Comparison of ENCODE assay signal across 8 mouse cellular contexts in the genomic region with DNA sequence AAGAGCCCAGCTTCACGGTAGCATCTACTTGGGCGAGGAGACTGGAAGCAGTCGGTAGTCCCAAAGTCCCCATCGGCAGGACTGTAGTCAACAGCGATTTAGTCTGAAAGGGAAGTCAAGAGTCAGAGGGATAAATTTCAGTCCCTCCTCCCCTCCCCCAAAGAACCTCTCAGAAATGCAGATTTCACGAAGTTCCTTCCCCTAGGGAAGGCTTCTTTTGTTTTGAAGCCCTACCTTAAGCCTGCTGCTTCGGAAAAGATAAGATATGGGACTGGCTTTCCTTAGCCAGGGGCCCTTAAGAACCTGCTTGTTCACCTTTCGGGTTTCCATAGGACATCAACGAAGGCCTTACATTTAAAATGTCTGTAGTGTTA. TPM values are rescaled to one million over a fixed set of nuclear protein-coding genes. Genes with fewer than 3 reads are reported as not detected.
DNase-seq lines count a peak whose midpoint lies in the region; ATAC-seq and TF ChIP-seq lines count a peak whose summit lies in the region.

No protein-coding gene starts in this region.

- TF ChIP-seq CTCF in lung, embryonic 14.5 days (IDR thresholded peaks at IDR 0.05; ENCODE audit: low read depth): no peak
- TF ChIP-seq CTCF in embryonic fibroblast, embryonic 13.5 days (IDR thresholded peaks at IDR 0.05; ENCODE audit: borderline replicate concordance, insufficient read depth, low read length): no peak
- TF ChIP-seq CTCF in small intestine, adult 2 months (IDR thresholded peaks at IDR 0.05; ENCODE audit: extremely low read depth, insufficient read length, insufficient replicate concordance, low read depth, low read length): no peak

- no peak for DNase-seq in lung, embryonic 14.5 days
- no peak for DNase-seq in lung, postnatal 4 days
- no peak for DNase-seq in adrenal gland, postnatal 4 days (ENCODE audit: low spot score in 2 of 2)
- DNase-seq in frontal cortex, postnatal 36 days (ENCODE audit: low spot score in 2 of 2): no peak

- H3K27ac ChIP-seq in lung, embryonic 14.5 days (ENCODE audit: low read depth): no peak overlapping the region
- H3K27ac ChIP-seq in embryonic fibroblast, embryonic 13.5 days (ENCODE audit: insufficient read depth, low read length): no peak overlapping the region
- no peak overlapping the region for H3K27ac ChIP-seq in limb, embryonic 12.5 days
- no peak overlapping the region for H3K27ac ChIP-seq in small intestine, adult 2 months (ENCODE audit: insufficient read depth, low read depth, low read length)

- H3K4me2 ChIP-seq in lung, embryonic 14.5 days: peak overlapping the region; percentile 99
- peak overlapping the region; percentile 99 for H3K4me2 ChIP-seq in limb, embryonic 12.5 days

- TF ChIP-seq POLR2A in embryonic fibroblast, embryonic 13.5 days (IDR thresholded peaks at IDR 0.05; ENCODE audit: low read depth, low read length): 0 out of 2 replicates have a peak, but pooled peaks have one; percentile 6
- TF ChIP-seq POLR2A in small intestine, adult 2 months (IDR thresholded peaks at IDR 0.05; ENCODE audit: low read depth, low read length): no peak

- 17% methylated on average over 9 of the region's 9 CpGs for WGBS in lung, embryonic 14.5 days
- WGBS in limb, embryonic 12.5 days: 19% methylated on average over 9 of the region's 9 CpGs
- 18% methylated on average over 9 of the region's 9 CpGs for WGBS in small intestine, adult 2 months

- H3K4me3 ChIP-seq in lung, embryonic 14.5 days (ENCODE audit: low read depth, low read length): peak overlapping the region; percentile 83
- H3K4me3 ChIP-seq in embryonic fibroblast, embryonic 13.5 days (ENCODE audit: insufficient read depth, low read length): peak overlapping the region; percentile 76
- peak overlapping the region; percentile 80 for H3K4me3 ChIP-seq in limb, embryonic 12.5 days (replicated peaks)
- peak overlapping the region; percentile 79 for H3K4me3 ChIP-seq in small intestine, adult 2 months (ENCODE audit: low read depth, low read length)

- H3K4me1 ChIP-seq in lung, embryonic 14.5 days (ENCODE audit: insufficient read depth): peaks cover 5% of the 10 kb centered on the region; the same call in 1 of the 2 replicates
- H3K4me1 ChIP-seq in embryonic fibroblast, embryonic 13.5 days (ENCODE audit: control insufficient read depth, insufficient read depth, low read length): no peaks in the 10 kb centered on the region
- H3K4me1 ChIP-seq in limb, embryonic 12.5 days (replicated peaks): peaks cover 7% of the 10 kb centered on the region
- no peaks in the 10 kb centered on the region for H3K4me1 ChIP-seq in small intestine, adult 2 months (ENCODE audit: control insufficient read depth, insufficient read depth, insufficient read length, low read length)

- no peaks in the 10 kb centered on the region for H3K9me3 ChIP-seq in lung, embryonic 14.5 days (ENCODE audit: low read depth, low read length)
- H3K9me3 ChIP-seq in limb, embryonic 12.5 days: no peaks in the 10 kb centered on the region

- H3K27me3 ChIP-seq in lung, embryonic 14.5 days (ENCODE audit: insufficient read depth, low read length): no peaks in the 10 kb centered on the region; the same call in 1 of the 2 replicates
- no peaks in the 10 kb centered on the region for H3K27me3 ChIP-seq in limb, embryonic 12.5 days
- H3K27me3 ChIP-seq in small intestine, adult 2 months (ENCODE audit: control insufficient read depth, insufficient read depth, low read length): peaks cover 21% of the 10 kb centered on the region

- no peaks in the 10 kb centered on the region for H3K36me3 ChIP-seq in lung, embryonic 14.5 days (ENCODE audit: insufficient read depth)
- H3K36me3 ChIP-seq in limb, embryonic 12.5 days: no peaks in the 10 kb centered on the region; the same call in 1 of the 2 replicates
- no peaks in the 10 kb centered on the region for H3K36me3 ChIP-seq in small intestine, adult 2 months (ENCODE audit: control insufficient read depth, insufficient read depth, low read length)

- H3K9ac ChIP-seq in lung, embryonic 14.5 days: peak overlapping the region; percentile 68; the same call in 1 of the 2 replicates
- H3K9ac ChIP-seq in limb, embryonic 12.5 days (replicated peaks): peak overlapping the region; percentile 84; the same call in 1 of the 2 replicates

- no peak for ATAC-seq in lung, embryonic 14.5 days (ENCODE audit: insufficient read depth)
- no peak for ATAC-seq in limb, embryonic 12.5 days (ENCODE audit: insufficient number of reproducible peaks, insufficient read depth, low FRiP score, low TSS enrichment, low read depth)
- ATAC-seq in activated CD4-positive, CD25-positive, alpha-beta regulatory T cell, adult 4 months: no peak

RNA-seq across cellular contexts. Expression of a gene that starts 0.7 kb away (rescaled TPM):
- 17.1 and 20.3 TPM in 2 replicates for polyA plus RNA-seq in lung, embryonic 14.5 days (2014; fragmentation: Nextera tagmentation; extraction: Ambion mirVana)
- 18.5 and 20.1 TPM in 2 replicates for polyA plus RNA-seq in embryonic fibroblast, embryonic 13.5 days (2011; ENCODE audit: insufficient read length, low read depth, missing spikeins)
- 29.6 and 29.8 TPM in 2 replicates for polyA plus RNA-seq in limb, embryonic 12.5 days (2016; fragmentation: Nextera tagmentation; extraction: Ambion mirVana)
- polyA plus RNA-seq in small intestine, adult 2 months (2012; rRNA removed): 1.4 and 2.8 TPM in 2 replicates
- polyA plus RNA-seq in activated CD4-positive, CD25-positive, alpha-beta regulatory T cell, adult 4 months (2017; shearing (Covaris generic)): 10 to 100 TPM; 10.3 to 10.4 TPM
- 10 to 100 TPM; 11.0 to 11.5 TPM for total RNA-seq in adrenal gland, postnatal 4 days (2021)

RNA-seq across cellular contexts. Expression of a gene that starts 36.8 kb away (rescaled TPM):
- 50.1 and 51.9 TPM in 2 replicates for polyA plus RNA-seq in lung, embryonic 14.5 days (2014; fragmentation: Nextera tagmentation; extraction: Ambion mirVana)
- 36.8 and 41.0 TPM in 2 replicates for polyA plus RNA-seq in embryonic fibroblast, embryonic 13.5 days (2011; ENCODE audit: insufficient read length, low read depth, missing spikeins)
- polyA plus RNA-seq in limb, embryonic 12.5 days (2016; fragmentation: Nextera tagmentation; extraction: Ambion mirVana): 39.4 and 42.6 TPM in 2 replicates
- polyA plus RNA-seq in small intestine, adult 2 months (2012; rRNA removed): 2.5 and 4.4 TPM in 2 replicates
- polyA plus RNA-seq in activated CD4-positive, CD25-positive, alpha-beta regulatory T cell, adult 4 months (2017; shearing (Covaris generic)): 10 to 100 TPM in 1 of 2 experiments, 1 to 10 TPM in 1; 9.0 to 13.8 TPM
- total RNA-seq in adrenal gland, postnatal 4 days (2021): 10 to 100 TPM; 42.7 to 43.8 TPM
